Mouse (Mus musculus) bone marrow, adult 2 months (tissue): ENCODE results near the gene Casp14. TPM values are rescaled to one million over a fixed set of nuclear protein-coding genes. Genes with fewer than 3 reads are reported as not detected.

Experiments
- H3K27ac ChIP-seq: fragments of 200-500 bp; 2 replicates; pipeline ENCODE4 v1.5.1; 2012; ENCODE audit warnings: low read depth, mild to moderate bottlenecking, control low read depth, inconsistent platforms, low read length; ENCODE audit not compliant: control insufficient read depth, poor library complexity, insufficient read depth
- H3K4me1 ChIP-seq: fragments of 200-500 bp; 2 replicates; pipeline ENCODE4 v1.6.1; 2011; ENCODE audit warnings: low read length; ENCODE audit not compliant: control insufficient read depth, insufficient read depth
- H3K4me3 ChIP-seq: fragments of 200-500 bp; replicated peaks from 2 replicates; pipeline ENCODE3; 2011; ENCODE audit warnings: mild to moderate bottlenecking, low read depth, low read length, control low read depth; ENCODE audit not compliant: control insufficient read depth
- CTCF ChIP-seq: fragments of 200-500 bp; IDR thresholded peaks from 2 replicates; pipeline ENCODE4 v1.5.1; 2011; ENCODE audit warnings: low read length, control low read depth; ENCODE audit not compliant: control insufficient read depth, insufficient read depth
- POLR2A ChIP-seq: fragments of 200-500 bp; IDR thresholded peaks from 2 replicates; pipeline ENCODE4 v1.6.1; 2011; ENCODE audit warnings: low read depth, mild to moderate bottlenecking, control low read depth, low read length, borderline replicate concordance; ENCODE audit not compliant: control insufficient read depth
- WGBS: fragments of 180-500 bp; shearing (Covaris S2); methylation state at CpG from one replicate; pipeline ENCODE4 v1.1.7; 2018; 5-methylcytosine and 5-hydroxymethylcytosine counted together
- polyA plus RNA-seq: library from polyadenylated mRNA; stranded (reverse); fragments of >200 nt; gene quantifications from 2 replicates; pipeline ENCODE4 v1.2.4, GENCODE M21; 2011; ENCODE audit warnings: low replicate concordance; ENCODE audit not compliant: missing spikeins, insufficient read depth, insufficient read length

Gene Casp14
- polyA plus RNA-seq, 1 experiment, result not detected

DNA sequence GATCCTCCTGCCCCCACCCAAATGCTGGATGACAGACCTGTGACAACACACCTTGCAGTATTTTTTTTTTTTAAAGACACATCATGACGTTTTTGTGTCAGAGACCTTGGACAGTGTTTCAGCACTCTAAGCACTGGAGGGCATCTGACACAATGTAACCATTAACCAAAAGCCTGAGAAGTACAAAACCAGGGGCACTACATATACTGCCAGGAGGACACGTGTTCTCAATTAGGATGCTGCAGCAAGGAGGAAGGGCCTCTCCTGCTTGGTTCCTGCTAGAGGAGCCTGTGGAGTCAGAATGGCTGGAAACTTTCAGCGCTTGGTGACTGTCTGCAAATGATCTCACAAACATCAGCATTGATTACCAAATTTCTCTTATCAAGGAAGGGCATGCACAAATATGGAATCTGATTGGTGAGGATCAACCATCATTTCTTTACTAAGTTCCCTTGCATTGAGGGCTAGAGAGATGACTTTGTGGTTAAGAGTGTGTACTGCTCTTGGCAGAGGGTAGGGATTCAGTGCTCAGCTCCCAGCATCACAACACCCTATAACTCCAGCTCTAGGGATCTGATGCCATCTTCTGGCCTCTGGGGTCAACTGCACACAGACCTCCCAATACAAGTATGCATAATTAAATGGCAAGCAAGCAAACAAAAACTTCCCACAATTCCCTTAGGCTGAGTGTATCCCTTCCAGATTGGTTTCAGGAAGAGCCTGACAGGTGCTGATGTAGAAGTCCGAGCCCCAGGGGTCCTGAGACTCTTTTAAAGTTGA lies 27.5 kb upstream of the Casp14 start:
- Histone ChIP-seq H3K4me1 (no peaks in the 10 kb centered on the region), H3K4me3 (no peak overlapping the region), H3K27ac (no peak overlapping the region)
- TF ChIP-seq CTCF (no peak), POLR2A (no peak)
- WGBS, result 47% methylated on average over 4 of the region's 4 CpGs

DNA sequence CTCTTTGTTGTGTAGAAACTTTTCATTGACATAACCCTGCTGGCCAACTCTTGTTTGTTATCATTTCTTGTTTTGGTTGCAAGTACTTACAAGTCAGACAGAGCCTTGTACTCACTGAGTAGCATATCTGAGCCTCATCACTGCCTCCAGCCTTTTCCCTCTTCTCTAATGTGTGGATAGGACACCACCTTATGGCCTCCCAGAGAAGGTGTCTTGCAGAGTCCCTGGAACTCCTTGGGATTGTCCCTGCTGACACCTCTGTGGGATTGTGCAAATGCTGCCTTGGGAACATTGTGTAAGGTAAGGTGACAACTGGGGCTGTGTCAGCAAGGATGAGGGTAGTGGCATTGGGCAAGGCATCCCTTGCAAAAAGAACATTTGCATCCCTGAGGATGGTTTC lies 25.6 kb upstream of the Casp14 start:
- no peak overlapping the region for H3K4me3 ChIP-seq
- TF ChIP-seq CTCF, result no peak
- TF ChIP-seq POLR2A, result no peak
- H3K27ac ChIP-seq, result no peak overlapping the region

DNA sequence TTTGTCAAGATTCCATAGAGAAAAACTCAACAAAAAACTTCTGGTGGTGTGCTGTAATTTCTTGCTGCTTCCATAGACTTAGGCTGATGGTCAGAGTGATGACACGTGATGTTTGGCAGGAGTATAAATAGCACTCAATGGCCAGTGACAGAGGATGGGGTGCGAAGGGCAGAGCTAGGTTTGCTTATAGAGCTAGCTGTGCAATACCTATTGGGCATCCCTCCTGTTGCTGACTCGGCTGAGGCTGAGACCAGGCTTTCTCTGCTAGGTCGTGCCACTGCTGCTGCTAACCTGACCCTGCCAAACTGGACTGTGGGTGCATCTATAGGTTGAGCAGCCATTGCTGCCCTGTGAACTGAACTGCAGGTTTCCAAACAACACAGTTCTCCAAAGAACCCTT lies 21.7 kb upstream of the Casp14 start:
- WGBS, result 79% methylated on average over 4 of the region's 4 CpGs
- Histone ChIP-seq H3K4me1 (no peaks in the 10 kb centered on the region), H3K27ac (no peak overlapping the region), H3K4me3 (no peak overlapping the region)
- no peak for TF ChIP-seq CTCF
- no peak for TF ChIP-seq POLR2A

More for the DNA sequence above, 25.6 kb upstream of the Casp14 start:
- no peaks in the 10 kb centered on the region for H3K4me1 ChIP-seq

DNA sequence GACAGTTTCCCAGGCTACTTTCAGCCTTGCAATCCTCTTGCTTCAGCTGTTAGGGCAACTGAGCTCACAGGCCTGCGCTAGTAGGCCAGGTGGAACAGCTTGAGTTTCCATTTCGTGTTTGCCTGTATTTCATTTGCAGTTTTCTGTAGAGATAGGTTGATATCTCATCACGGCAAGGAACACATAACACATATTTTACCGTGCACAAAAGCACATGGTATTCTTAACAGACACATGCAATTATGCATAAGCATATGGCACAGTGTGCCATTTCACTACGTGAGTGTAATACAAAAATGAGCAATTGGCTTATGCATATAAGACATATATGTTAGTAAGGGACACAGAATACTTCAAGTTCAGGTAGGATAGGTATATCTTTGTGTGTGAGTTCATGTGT lies 9.8 kb upstream of the Casp14 start:
- Histone ChIP-seq H3K4me3 (no peak overlapping the region), H3K4me1 (no peaks in the 10 kb centered on the region), H3K27ac (no peak overlapping the region)
- TF ChIP-seq POLR2A (no peak), CTCF (no peak)
- WGBS, result 77% methylated on average over 5 of the region's 5 CpGs

DNA sequence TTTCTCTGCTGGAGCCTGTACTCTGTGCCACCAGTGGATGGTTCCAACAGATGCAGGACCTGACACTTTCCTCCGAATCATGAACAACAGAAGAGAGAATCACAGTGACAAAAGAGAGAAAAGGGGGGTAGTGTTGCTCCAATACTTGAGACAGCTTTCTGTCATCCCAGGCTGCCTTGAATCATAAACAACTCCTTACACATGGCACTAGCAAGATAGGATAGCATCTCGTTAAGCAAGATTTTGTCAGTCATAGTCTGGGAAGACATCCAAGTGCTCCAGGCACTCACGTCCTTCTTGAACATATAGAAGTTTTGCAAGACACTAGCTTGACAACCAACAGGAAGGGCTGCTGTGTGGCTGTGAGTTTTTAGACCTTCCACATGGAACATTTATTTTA lies 8.9 kb upstream of the Casp14 start:
- H3K4me3 ChIP-seq, result no peak overlapping the region
- H3K27ac ChIP-seq, result no peak overlapping the region
- TF ChIP-seq CTCF (no peak), POLR2A (no peak)
- WGBS, result 45% methylated on average over 3 of the region's 3 CpGs
- no peaks in the 10 kb centered on the region for H3K4me1 ChIP-seq

DNA sequence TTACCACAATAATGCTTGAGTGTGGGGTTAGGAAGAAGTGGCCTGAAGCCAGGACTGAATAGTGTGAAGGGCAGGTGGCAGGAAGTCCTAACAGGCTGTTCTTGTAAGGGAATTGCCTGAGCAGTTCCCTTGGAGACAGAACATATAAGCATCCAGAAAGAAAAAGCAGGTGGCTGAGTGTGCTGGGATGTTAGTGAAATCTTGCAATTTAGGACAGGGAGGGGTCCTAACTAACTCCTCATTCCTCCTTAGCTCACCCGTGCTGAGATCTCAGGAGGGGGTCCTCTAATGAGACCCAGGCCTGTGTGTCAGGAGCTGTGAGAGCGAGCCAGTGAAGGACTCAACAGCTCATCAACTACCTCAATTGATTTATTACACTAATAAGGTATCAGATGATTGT lies 5.3 kb upstream of the Casp14 start:
- Histone ChIP-seq H3K27ac (no peak overlapping the region), H3K4me1 (no peaks in the 10 kb centered on the region), H3K4me3 (no peak overlapping the region)
- no peak for TF ChIP-seq POLR2A
- TF ChIP-seq CTCF, result no peak
- 34% methylated on average over 2 of the region's 2 CpGs for WGBS

DNA sequence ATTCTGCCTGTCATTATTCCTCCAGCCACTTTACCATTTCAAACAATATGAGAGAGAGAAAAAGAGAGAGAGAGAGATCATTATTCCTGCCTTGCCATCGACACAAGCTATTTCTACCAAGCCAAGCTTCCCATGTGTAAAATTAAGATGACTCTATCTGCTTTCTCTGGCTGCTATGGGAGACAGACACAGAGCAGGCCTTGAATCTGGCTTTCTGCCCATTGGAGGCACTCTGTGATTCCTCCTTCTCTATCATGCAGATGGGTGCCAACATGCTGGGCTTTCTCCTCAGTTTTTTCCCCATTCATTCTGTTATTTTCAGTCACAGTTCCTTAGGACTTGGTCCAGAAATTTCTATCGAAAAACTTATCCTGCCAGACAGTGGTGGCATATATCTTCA lies 4.6 kb upstream of the Casp14 start:
- no peaks in the 10 kb centered on the region for H3K4me1 ChIP-seq
- no peak overlapping the region for H3K4me3 ChIP-seq
- 73% methylated on average over 2 of the region's 2 CpGs for WGBS
- H3K27ac ChIP-seq, result no peak overlapping the region
- TF ChIP-seq CTCF (no peak), POLR2A (no peak)

DNA sequence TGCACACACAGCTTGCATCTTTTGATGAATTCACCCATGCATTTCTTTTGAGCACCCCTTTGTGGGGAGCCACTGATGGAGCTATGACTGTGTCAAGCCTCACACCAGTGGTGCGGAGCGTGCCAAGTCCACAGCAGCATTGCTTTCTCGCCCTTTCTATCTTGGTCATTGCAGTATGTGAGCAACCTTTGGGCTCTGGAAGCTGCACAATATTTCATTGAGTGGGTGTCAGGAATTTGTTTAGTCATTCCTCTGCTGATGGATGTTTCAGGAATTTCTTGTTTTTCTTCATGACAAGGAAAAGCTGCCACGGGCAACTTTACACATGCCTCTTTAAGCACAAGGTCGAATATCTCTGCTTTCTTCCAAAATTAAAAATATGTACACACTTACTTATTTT lies 3.9 kb upstream of the Casp14 start:
- 79% methylated on average over 5 of the region's 5 CpGs for WGBS

DNA sequence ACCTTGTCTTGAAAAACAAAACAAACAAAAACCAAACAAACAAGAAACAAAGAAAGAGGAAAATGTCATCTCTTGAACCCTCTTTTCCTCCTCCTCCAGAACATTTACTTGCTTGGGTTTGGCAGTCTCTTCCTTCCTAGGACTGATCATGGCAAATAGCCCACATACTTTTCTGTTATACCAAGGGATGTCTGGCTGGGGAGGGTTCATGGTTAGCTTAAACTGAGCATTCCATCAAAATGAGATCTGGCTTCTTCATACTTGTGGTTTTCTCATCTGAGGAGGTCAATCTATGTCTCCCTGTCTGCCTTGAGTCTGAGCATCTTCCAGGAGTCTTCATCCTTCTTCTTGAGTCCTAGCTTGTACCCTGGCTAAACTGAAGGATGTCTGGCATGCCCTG lies 1.9 kb downstream of the Casp14 start:
- no peak overlapping the region for H3K27ac ChIP-seq
- TF ChIP-seq POLR2A, result no peak
- TF ChIP-seq CTCF, result no peak
- H3K4me1 ChIP-seq, result no peaks in the 10 kb centered on the region
- H3K4me3 ChIP-seq, result no peak overlapping the region

More for the DNA sequence above, 3.9 kb upstream of the Casp14 start:
- Histone ChIP-seq H3K4me3 (no peak overlapping the region), H3K27ac (no peak overlapping the region), H3K4me1 (no peaks in the 10 kb centered on the region)
- no peak for TF ChIP-seq CTCF
- TF ChIP-seq POLR2A, result no peak
